Mouse (Mus musculus): Measurements from ENCODE around the gene Mapt.

DNA sequence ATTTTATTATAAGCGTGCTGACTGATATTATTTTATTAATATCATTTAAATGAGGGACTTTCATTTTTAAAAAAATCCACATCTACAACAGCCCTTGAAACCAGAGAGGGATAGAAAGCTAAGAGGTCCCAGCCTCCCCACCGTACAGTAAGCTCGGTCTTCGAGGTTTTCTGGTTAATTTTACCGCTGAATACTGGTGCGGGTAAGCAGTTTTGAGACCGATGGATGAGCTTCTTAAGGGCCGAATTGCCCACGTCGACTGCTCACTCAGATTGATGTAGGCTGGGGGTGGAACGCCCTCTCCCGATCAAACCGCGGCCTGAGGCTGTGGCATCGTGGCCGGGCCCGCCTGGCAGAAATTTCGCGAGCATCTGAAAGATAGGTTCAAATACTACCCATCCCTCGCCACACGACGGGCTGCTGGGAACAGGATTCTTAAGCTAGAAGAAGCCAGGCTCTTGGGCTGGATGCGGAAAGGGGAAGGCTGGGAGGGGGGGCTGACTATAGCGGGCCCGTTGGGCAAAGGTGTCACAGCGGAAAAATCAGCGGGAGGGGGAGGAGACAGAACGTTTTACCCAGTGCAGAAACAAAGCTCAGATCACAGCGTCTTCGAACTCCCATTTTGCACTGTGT is 2.5 kb downstream of the Mapt start:
- TF ChIP-seq CTCF (IDR thresholded peaks at IDR 0.05; ENCODE audit: extremely low read depth, insufficient read length, insufficient replicate concordance, low read depth, low read length) (no peak), POLR2A (IDR thresholded peaks at IDR 0.05; ENCODE audit: low read depth, low read length) (no peak)
